Mouse (Mus musculus): ENCODE measurements around the gene Krtcap2. TPM values are rescaled to one million over a fixed set of nuclear protein-coding genes. Genes with fewer than 3 reads are reported as not detected.

Krtcap2 gene
- total RNA-seq, 2 experiments from 2014 or later: 58.3 to 63.3 TPM

DNA sequence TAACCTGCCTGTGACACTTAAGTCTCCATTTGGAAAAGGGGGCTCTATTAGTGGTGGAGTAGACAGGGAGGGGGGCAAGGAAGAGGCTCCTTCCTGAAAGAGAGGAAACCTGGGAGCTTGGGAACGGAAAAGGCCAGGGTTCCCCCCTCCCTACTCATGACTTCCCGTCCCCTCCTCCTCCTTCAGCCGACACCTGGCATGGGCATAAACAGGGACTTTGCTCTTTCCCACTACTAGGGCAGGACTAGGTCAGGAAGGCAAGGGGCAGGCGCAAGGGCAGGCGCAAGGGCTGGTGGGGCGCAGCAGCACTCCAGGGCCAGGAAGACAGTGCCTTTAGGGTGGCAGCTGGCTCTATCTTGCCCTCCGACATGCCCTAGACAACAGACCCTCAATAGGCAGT is 32.3 kb downstream of the Krtcap2 start:
- intact Hi-C loops (cut with DNase I): no loop called here
- peak; percentile 35 to 54 for DNase-seq

DNA sequence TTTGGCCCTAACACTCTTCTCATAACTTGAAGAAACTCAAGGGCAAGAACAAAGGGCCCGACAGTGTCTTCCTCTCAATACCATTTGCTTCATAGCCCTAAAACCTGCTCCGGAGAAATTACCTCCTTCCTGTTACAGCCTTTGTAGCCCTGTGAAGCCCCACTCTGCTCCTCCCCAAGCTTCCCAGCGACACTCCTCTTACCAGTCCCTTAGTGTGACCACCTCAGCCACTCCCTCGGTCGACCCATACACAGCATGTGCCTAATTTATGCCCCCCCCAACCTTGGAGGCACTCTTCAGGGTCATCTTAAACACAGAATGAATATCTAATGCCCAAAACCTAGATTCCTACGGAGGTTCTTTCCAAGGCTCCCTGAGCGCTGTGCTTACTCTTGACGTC is 32.9 kb downstream of the Krtcap2 start:
- DNase-seq: no peak
- intact Hi-C loops (cut with DNase I): no loop called here

DNA sequence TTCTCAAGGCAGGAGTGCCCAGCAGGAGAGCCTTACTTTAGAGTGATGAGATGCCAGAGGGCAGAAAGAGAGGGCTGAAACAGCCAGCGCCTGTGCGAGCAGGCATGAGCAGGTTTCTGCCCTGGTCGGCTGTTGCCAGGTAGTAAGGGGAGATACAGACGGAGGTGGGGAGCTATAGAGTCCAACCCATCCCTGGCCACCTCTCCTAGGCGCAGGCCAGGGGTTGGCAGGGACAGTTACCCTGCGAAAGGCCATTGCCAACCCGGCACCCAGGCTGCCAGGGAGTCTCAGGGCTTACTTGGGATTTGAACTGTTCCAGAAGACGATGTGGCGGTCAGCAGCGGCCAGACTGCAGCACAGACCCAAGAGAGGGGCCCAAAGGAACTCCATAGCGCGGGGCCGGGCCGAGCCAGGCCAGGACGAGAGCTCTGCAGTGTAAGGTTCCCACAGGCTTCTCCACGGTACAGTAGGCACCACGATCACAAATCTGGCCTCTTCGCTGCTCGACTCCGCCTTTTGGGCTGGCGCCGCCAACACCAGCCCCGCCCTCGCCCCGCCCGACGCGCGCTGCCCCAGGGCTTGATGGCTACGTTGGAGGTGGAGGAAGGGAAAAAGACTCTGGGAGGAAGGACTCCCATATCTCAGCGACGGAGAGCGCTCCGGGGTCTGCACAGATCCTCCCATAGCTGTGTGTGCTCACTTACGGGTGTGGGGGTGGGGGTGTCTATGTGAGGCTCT is 33.6 kb downstream of the Krtcap2 start:
- peak; percentile 80 to 83 for DNase-seq
- intact Hi-C loops (cut with DNase I): no loop called here

DNA sequence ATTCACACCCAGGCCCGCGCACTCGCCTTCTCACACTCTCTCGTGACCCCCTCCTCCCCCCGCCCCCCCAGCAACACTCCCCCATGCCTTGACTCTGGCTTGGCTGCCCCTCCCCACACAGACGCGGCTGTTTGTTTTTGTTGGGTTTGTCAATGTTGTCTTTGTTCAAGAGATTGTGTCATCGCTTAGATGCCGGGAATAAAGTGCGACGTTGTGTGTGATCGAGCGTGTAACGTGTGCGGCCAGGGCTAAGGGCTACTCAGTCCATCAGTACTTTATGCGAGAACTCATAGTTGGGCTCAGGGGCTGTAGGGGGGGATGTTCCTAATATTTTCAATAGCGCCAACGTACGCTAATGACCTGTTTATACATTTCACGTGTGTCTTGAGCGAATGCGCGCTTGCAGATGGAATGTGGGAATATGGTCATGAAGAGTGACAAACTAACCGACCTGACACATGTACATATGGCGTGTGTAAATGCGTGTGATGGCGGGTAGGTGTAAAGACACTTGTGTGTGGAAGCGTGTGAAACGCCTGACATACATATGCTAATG is 34.4 kb downstream of the Krtcap2 start:
- DNase-seq: no peak
- intact Hi-C loops (cut with DNase I): no loop called here

DNA sequence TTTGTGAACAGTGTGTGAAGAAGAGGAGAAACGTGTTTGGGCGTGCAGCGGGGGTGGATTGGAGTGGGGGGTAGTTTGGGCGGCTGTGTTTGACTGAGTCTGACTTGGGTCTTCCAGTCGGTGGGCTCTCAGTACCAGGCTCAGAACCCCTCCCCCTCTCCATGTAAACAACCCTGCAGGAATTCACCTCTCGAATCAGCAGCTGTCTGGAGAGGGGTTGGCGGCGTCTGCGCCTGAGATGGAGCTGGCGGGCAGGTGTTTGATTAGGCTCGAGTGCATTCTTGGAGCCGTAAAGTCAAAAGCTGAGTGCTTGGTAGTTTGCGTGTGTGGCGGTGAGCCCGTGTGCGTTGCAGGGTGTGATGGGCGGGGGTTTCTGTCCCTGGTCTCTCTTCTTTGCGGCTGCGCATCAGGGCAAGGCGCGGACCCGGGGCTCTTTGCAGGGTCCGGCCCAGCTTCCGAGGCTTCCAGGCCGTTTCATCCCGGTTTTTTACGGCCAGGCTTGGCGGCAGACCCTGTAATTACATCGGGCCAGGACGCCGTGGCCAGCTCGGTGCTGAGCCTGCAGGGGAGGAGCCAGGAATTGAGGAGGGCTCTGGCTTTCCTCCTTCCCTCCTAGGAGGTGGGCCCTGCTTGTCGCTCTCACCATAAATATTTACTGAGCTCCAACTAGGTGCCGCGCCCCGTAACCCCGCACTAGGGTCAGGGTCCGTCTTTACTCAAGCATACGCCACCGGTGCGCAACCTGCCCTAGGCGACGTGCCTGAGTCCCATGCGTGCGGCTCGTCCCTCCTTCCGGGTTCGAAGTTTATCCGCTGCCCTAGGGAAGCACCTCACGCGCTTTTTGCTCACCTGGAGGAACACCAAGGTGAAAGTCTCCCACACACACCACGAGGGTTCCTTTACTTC is 35.1 kb downstream of the Krtcap2 start, which contains the start of gene Efna1:
Gene Efna1, minus strand, starts transcription at position 537 of the 906 bp plus-strand sequence.
- intact Hi-C loops (cut with DNase I): no loop called here
- DNase-seq: peak; percentile 56 to 61

DNA sequence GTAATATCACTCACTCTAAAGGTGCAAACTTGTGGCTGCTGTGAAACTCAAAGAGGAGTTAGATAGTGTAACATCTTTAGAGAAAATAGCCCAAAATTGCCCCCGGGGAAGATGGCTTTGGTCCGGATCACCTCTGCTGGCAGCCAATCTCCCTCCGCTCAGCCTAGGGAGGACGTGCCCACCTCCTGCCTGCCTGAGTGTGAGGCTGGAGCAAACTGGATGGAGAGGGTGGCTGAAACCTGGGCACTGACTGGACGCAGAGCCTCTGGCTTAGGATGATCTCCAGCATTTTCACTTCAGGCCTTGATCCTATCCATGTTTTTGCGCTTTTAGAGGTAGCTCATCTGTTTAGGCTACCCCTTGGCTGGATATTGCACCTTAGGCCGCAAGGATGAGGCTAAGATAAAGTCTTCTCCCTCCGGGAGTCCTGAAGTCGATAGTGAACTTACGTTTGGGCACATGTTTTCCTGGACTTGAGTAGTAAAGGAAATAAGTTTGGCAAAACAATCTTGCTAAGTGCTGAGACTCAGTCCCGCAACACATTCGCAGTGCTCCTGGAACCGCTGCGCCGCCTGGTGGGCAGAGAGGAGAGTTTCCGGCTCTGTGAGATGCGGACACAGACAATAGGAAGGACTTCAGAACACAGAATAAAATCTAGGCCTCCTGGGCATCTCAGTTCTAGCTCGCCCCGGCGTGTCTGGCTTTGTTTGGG is 36.0 kb downstream of the Krtcap2 start:
- intact Hi-C loops (cut with DNase I): loop anchor here (1.0 kb wide), 1 partner anchor 32 kb away; no protein-coding TSS in a partner anchor
- DNase-seq: peak; percentile 78 to 84

DNA sequence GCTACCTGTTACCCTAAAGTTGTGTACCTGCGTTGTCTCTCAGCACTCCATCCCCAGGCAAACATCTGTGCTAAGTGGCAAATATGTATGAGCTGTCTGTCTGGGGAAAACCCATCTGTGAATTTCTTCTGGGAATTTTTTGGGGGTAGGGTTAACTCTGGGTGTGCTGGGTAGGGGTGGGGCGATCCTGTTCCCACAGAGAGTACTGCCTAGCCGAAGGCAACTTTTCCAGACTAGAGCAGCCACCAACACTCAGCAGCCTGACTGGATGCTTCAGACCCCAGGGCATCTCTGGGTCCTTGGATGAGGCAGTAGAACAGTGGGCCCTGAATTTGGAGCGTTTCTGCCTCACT is 36.5 kb downstream of the Krtcap2 start:
- DNase-seq: no peak
- intact Hi-C loops (cut with DNase I): loop anchor here (1.0 kb wide), 1 partner anchor 33 kb away; no protein-coding TSS in a partner anchor

DNA sequence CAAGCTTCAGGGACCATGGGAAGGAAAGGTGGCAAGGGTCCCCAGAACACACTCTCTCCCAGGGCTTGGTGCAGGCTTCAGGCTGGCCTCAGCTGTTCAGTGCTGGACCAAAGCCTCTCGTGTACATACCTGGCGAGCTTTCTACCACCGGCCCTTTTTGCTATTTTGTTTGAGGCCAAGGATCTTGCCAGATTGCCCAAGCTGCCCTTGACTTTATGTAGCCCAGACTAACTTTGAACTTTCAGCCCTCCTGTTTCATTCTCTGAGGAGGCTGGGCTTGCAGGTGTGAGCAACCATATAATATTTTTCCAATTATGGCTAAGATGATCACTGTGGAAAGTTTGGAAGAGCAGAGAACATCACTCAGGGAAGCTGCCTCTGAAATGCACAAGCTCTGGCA is 38.5 kb downstream of the Krtcap2 start:
- intact Hi-C loops (cut with DNase I): no loop called here
- DNase-seq: no peak

DNA sequence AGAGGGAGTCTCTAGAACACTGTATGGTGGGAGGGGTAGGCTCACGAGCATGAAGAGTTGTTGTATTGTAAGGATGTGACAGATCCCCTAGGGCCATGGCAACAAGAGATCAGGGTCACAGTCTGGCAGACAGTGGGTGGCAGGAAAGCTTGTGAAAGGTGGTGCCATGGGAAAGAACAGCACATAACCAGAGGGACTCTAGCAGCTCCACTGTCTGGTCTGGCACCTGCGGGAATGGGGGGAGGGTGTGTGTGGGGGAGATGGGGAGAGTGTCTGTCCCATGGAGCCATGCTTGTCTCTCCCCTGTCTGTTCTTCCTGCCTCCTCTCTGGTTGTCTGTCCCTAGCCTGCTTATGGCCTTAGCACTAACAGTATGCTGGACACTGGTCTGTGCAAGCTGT is 39.8 kb downstream of the Krtcap2 start:
- intact Hi-C loops (cut with DNase I): no loop called here
- no peak for DNase-seq

DNA sequence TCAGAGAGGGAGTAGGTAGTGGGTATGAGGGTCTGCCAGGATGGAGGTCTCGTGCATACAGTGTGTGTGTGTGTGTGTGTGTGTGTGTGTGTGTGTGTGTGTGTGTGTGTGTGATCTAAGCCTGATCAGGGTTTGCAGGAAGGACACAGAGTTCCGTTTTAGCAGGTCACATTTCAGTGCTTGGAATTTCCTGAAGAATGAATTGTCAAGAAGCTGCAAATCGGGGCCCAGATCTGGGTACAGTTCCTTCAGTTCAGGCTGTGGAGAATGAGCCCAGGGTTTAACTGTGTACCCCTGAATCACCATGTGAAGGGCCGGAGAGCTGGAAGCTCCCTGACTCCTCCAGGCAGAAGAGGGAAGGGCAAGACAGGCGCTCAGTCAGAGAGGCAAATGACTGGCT is 41.5 kb downstream of the Krtcap2 start:
- intact Hi-C loops (cut with DNase I): no loop called here

DNA sequence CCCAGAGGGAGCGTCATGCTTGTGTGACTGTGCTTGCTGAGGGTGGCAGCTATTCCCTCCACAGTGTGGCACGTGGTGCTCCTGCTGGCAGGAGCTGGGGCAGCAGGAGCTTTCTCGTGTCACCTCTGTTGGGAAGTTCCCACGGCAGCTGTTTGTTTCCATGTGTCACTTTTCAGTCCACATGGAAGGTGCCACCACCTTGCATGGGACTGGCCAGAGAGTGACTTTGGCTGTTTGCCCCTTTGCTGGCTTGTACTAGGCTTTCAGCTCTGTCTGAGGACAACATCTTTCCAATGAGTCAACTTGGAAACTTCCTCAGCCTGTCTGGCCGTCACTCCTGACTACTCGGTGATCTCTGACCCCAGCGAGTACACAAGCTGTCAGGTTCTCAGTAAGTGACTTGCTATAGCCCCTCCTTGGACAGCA is 42.8 kb downstream of the Krtcap2 start:
- DNase-seq: no peak
- intact Hi-C loops (cut with DNase I): no loop called here

More for the DNA sequence above, 41.5 kb downstream of the Krtcap2 start:
- DNase-seq: no peak

DNA sequence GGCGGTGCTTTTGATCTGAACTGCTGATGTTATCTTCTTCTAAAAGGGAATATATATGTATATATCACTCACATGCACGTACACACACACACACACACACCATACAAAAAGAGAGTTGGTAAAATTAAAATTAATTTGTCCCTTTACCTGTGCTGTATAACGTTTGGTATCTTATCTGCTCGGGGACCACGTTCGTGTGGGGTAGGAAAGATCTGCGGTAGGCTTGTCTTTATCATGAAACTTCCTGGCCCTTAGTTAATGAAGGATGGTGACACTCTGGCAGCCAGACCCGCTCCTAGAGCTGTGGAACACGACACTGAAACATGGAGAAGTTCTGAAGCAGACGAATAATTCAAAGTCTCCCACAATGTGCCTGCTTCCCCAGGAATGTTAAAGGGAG is 46.1 kb downstream of the Krtcap2 start:
- DNase-seq: no peak
- intact Hi-C loops (cut with DNase I): no loop called here

DNA sequence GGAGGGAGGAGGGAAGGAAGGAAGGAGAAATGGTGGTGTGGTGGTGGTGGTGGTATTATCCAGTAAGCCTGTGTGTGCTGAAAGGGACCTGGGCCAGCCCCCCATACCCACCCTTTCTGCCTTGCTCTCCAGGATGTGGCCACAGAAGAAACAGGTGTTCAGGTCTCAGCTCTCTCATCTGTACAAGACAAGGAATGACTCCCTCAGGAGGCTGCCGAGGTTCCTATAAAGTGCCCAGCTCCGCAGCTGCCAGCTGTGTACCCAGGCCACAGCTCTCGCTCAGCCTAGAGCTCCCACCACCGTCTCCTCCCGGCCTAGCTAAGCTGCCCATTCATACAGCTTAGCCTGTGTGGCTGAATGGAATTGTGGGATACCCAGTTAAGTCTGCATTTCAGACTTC is 46.5 kb downstream of the Krtcap2 start:
- intact Hi-C loops (cut with DNase I): no loop called here
- no peak for DNase-seq

DNA sequence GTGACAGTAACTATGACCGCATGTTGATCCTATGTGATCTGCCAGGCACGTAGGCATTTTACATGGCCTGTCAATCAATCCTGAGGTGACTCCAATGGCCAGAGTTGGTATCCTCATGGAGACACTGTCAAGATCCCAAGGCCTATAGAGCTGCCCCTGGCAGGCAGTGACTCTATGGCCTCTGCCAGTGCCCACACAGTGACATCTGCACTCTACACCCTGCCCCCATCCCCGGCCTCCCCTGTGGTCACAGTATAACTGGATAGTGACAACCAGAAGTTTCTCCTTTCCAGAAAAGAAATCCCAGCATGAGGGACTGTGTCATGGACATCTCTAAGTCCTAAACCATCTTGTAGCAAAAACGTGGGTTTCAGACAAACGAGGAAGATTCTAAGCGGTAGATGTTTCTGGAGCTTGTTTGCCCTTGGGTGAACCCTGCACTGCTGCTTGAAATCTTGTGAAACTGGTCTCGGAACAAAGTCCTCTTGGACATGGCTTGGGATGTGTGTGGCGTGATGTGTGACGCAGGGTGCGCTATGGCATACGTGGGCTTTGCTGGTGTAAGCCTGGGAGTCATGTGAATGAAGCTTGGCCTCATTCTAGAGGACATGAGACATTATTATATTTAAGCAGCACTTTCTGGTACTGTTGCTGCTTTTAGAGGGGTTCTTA is 47.6 kb downstream of the Krtcap2 start:
- intact Hi-C loops (cut with DNase I): no loop called here
- no peak for DNase-seq

DNA sequence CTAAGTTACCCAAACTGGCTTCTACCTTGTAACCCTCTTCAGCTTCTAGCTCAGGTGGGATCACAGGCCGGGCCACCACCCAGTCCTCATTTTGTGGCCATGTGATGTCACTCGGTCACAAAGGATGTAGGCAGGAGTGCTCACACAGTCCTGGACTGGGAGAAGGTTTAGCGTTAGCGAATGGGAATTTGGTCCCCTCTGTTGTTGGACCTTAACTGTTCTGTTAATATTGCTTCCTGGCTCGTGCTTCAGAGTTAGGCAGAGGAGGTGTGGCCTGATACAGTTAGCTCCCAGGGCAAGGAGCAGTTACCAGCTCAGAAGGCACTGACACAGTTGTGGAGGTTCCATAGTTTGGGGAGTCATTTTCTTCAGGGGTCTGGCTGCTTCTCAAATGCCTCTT is 48.4 kb downstream of the Krtcap2 start:
- DNase-seq: no peak
- intact Hi-C loops (cut with DNase I): no loop called here

DNA sequence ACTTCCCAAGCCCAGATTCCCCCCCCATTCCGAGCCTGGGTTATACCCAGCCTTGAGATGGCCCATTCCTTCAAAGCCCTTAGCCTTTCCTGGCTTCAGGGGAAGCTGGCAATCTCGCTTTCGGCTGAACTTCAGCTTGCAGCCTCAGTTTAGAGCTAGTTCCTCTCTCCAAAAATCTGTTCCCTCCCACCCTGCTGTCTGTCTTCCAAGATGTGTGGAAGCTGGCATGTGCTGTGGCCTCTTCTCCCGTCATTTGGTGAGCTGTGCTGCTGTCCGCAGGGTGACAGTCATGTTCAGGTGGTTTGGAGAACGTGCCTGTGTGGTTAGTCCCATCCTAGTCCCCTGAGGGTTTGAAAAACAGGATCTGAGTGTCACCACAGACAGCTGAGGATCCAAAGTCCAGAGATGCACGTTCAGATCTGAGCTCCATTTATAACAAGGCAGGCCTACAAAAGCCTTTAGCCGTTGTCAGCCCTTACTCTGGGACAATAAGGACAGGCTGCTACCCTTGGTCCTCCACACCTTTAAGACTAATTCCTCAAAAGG is 50.0 kb downstream of the Krtcap2 start:
- no peak for DNase-seq
- intact Hi-C loops (cut with DNase I): no loop called here

DNA sequence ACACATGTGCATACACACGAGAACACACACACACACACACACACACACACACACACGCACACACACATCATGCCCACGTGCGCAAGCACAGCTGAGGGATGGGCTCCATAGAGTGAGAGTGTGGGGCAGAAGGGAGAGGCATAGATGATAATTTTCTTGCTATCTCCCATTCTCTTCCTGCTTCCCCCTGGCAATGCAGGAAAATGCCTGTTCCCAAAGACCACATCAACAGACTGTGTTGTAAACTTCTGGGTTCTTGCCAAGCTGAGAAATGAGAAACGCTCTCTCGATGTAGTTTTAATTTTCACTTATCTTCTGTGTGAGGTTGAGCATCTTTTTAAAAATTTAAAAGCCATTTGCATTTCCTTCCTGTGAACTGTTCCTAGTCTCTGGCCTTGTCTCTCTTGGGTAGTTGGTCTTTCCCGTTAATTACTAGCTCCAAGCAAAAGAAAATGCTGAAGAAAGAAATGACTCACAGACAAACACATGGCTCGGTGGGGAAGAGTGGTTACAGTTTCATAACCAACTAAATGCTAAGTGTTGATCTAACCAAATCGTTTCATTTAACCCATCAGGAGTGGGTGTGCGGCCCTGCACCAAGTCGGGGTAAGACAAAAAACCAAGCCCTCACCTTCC is 51.1 kb downstream of the Krtcap2 start:
- intact Hi-C loops (cut with DNase I): no loop called here
- no peak for DNase-seq

DNA sequence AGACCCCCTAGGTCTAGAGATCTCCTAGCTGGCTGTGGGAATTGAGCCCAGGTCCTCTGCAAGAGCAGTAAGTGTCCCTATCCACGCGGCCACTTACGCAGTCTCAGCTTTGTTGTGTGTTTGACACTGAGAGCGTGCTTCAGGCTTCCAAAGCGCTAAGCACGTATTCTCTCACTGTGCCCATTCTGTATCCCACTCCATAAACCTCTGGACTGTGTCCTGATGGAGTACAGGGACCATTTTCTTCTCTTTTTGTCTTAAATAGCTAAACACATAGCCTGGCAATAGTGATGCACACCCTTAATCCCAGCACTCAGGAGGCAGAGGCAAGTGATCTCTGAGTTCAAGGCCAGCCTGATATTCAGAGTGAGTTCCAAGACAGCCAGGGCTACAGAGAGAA is 53.1 kb downstream of the Krtcap2 start:
- intact Hi-C loops (cut with DNase I): no loop called here
- DNase-seq: no peak

DNA sequence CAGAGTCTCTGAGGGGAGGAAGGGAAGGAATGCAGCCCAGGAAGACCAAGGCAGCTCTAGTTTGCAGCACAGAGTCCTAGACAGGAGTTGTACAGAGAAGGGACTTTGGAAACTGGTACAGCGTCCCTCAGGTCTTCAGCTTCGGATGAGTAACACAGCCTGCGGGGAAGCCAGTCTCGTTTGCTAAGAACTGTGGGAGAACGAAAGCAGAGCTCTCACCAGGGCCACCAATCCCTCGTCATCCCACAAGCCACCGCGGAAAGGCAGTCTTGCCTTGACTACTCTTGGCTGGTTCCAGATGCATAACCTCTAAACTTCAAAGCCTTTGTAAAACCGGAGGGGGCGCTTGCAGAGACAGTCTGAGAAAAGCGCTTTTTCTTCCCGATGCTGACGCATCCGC is 53.7 kb downstream of the Krtcap2 start:
- DNase-seq: no peak
- intact Hi-C loops (cut with DNase I): no loop called here
